Mouse (Mus musculus) retina, embryonic 14.5 days (tissue): ENCODE data around the gene Adamts1.

Experiments used
- DNase-seq: peaks from one replicate; pipeline ENCODE4 v3.0.0-alpha.2; 2015; ENCODE audit warnings: low spot score

The Adamts1 gene

GRCm38 (mm10) chr16:85802954-85803353 lies at the start of gene Adamts1:
Adamts1 (minus strand) TSS chr16:85803113.
- DNase-seq = peak; percentile 92

- DNase-seq = no peak
Observed at GRCm38 (mm10) chr16:85827066-85827465, 24.2 kb upstream of the Adamts1 start.

- DNase-seq = no peak
Observed at GRCm38 (mm10) chr16:85822330-85822916, 19.5 kb upstream of the Adamts1 start.

- DNase-seq = peak; percentile 67
Observed at GRCm38 (mm10) chr16:85819808-85820458, 17.0 kb upstream of the Adamts1 start.

- no peak for DNase-seq
Observed at GRCm38 (mm10) chr16:85814116-85814515, 11.2 kb upstream of the Adamts1 start.

GRCm38 (mm10) chr16:85807626-85808025 lies 4.7 kb upstream of the Adamts1 start:
- DNase-seq = peak; percentile 85

- peak; percentile 85 for DNase-seq
Observed at GRCm38 (mm10) chr16:85807072-85807471, 4.2 kb upstream of the Adamts1 start.

GRCm38 (mm10) chr16:85805581-85805980 lies 2.7 kb upstream of the Adamts1 start:
- no peak for DNase-seq

- DNase-seq = peak; percentile 72
Observed at GRCm38 (mm10) chr16:85803613-85804551, 969 bp upstream of the Adamts1 start.

- peak; percentile 59 for DNase-seq
Observed at GRCm38 (mm10) chr16:85801971-85802811, 722 bp downstream of the Adamts1 start.

- peak; percentile 91 for DNase-seq
Observed at GRCm38 (mm10) chr16:85801252-85801651, 1.7 kb downstream of the Adamts1 start.

- peak; percentile 92 for DNase-seq
Observed at GRCm38 (mm10) chr16:85800691-85801090, 2.2 kb downstream of the Adamts1 start.

GRCm38 (mm10) chr16:85799971-85800370 lies 2.9 kb downstream of the Adamts1 start:
- no peak for DNase-seq

- no peak for DNase-seq
Observed at GRCm38 (mm10) chr16:85798334-85798733, 4.6 kb downstream of the Adamts1 start.

- DNase-seq = no peak
Observed at GRCm38 (mm10) chr16:85797161-85797560, 5.8 kb downstream of the Adamts1 start.

GRCm38 (mm10) chr16:85795731-85796130 lies 7.2 kb downstream of the Adamts1 start:
- no peak for DNase-seq

GRCm38 (mm10) chr16:85793166-85793830 lies 9.6 kb downstream of the Adamts1 start:
- no peak for DNase-seq

GRCm38 (mm10) chr16:85781076-85781475 lies 21.8 kb downstream of the Adamts1 start:
- no peak for DNase-seq

GRCm38 (mm10) chr16:85779775-85780174 lies 23.1 kb downstream of the Adamts1 start:
- DNase-seq = peak; percentile 68

GRCm38 (mm10) chr16:85772272-85772671 lies 30.6 kb downstream of the Adamts1 start:
- DNase-seq = peak; percentile 79

GRCm38 (mm10) chr16:85767341-85767740 lies 35.6 kb downstream of the Adamts1 start:
- peak; percentile 58 for DNase-seq
